Mouse (Mus musculus) retina, adult 2 months (tissue): Measurements from ENCODE around the gene Spata46.
A peak's percentile ranks its signal among the peaks of the same experiment; 100 is the strongest.

Experiments
- DNase-seq: peaks from one replicate; pipeline ENCODE4 v3.0.0-alpha.2; 2012; ENCODE audit warnings: low read depth, low spot score

The Spata46 gene

DNA sequence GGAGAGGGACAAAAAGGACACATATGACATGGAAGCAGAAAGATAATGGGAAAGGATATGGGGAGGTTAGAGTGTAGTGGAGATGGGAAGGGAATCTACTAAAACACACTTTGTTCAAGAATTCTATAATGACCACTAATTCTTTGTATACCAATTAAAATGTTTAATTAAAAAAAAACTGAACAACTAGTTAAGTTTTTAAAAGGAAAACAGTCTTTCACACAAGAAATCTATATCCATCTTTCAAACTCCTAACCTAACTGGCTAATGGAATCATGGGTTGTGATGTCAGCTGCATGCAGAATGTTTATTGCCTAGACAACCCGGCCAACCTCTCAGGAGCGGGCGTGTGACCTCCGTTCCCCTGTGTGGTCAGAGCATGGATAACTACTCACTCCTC, at the start of gene Spata46:
Gene Spata46 (plus strand): TSS at position 301 of the 400 bp plus-strand sequence.
- no peak for DNase-seq

DNA sequence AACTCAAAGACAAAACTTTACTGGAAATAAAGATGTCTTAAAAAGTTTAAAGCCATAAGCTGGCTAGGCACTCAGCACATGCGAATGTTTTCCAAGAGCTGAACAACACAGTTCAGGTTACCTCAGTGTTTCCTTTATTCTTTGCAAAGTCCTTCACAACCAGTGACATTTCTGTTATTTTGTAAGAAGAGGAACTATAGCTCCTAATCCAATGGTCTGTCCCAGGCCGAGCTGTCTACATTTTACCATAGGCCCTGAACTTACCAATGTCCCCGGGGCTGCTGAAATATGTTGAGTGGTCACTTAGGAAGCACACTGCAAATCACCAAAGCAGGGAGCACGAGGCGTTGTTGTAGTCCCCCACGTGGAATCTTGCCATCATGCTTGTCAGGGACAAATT, 38.3 kb upstream of the Spata46 start:
- DNase-seq = no peak

DNA sequence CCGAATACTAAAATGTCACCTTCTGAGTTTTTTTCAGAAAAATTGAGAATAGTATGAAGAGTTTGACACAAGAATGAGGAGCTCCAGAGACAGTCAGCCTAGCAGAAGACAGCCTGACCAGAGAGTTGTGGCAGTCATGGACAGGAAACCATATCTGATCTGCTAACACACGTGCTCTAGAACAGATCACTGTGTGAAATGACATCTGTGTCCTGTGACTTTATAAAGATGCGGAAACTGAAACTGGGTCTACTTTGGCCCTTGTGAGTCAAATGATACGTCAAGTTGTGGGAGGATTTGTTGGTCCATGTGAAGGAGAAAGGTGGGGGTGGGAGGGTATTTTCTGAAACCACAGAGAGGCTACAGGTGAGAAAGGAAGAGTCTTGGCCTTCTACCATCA, 37.9 kb upstream of the Spata46 start:
- no peak for DNase-seq

DNA sequence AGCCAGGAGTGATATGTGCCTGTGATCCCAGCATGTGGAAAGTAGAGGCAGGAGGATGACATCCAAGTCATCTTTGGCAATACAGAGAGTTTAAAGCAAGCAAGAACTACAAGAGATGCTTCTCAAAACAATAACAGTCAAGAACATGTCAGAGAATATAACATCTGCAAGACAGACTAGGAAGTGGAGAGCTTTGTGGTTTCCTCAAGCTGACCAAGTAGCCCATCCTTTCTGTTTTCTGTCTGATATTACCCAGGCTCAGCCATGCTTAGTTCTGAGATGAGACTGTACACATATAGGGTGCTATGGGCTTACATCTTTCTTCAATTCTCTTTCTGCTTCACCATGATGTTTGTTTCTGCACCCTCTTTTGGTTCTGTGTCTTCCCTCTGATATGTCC, 35.4 kb upstream of the Spata46 start:
- no peak for DNase-seq

DNA sequence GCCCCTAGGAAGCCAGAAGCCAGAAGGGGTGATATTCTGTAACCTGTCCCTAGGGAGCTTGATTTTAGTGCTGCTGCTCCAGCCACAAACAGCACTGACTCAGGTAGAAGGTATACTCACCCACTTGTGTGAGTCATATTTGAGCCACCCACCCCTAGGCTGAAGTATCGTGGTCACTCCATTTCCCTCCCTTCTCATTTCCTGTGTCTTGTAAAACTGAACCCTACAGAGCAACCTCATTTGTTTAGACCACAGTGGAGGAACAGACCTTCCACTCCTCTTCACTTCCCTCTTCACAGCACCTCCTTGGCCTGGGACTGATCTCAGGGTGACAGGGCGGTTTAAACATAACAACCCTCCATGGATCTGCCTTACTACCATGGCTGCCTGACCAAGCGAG, 31.6 kb upstream of the Spata46 start, which contains the start of gene Sh2d1b1:
Gene Sh2d1b1 (plus strand): TSS at position 305 of the 400 bp plus-strand sequence.
- DNase-seq = no peak

DNA sequence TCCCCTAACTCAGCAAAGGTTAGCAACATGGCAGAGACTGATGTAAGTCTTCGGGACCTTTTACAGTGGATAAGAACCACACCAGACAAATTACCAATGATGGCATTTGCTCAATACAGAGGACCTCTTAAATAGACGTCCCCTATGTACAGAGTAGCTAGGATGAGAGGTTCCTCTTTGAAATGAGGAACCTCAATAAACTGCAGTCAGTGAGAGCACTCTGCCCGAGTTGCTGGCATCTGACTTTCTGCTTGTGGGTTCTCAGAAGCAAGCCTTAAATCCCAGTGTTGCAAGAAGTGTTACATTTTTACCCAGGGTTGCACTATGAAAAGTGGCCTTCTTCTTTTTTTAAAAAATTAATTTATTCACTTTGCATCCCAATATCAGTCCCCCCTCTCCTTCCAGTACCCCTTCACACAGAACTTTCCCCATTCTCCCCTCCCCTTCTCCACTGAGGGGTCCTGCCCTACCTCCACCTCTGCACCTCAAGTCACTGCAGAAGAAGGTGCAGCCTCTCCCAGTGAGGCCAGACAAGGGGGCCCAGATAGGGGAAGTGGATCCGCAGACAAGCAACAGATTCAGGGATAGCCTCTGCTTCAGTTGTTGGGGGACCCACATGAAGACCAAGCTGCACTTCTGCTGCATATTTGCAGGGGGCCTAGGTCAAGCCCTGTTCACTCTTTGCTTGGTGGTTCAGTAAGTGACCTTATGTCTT, 26.0 kb upstream of the Spata46 start:
- DNase-seq = no peak

DNA sequence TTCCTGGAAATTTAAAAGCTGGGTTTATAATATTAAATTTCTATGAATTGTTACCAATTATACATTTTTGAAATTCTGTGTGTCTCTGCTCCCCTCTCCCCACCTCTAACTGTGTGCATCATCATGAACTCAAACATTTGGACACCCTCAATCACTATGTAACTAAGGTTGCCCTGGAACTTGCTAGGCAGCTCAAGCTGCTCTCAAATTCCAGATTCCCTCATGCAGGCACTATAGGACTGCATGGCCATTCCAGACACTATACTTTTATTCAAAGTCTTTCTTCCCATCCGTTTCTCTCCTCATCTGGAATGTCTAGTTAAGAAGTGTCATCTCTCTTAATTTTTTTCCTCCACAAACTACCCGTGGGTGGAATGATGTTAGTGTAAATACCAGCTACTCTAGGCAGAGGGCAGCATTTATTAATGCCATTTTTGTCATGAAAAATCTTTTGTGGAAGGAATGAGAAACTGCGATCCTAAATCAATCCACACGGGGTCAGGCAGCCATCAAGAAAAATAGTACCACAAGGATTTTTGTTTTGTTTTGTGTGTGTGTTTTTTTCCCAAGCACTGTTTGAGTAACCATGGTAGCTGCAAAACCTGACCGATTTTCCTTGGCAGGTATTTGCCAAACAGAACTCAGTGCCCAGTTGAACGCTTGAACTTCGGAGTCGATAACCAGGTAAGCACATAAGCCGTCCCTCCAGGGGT, 16.2 kb upstream of the Spata46 start:
- DNase-seq = peak; percentile 39

DNA sequence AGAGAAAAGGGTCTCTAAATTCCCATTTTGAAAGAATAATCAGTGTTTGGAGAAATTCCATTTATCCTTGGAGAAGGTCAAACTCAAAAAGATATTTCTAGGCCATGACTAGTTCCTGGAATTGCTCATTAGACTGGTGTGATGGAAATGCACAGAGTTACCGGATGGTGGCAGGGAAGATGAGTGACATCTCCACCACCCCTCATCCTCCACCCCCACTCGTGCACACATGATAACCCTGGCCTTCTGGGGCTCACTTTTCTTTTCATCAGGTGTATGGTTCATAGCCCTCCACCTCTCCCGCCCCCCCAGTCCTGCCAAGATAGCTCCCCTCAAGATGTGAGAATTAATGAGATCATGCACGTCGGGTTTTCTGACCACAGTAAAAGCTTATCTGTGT, 15.3 kb upstream of the Spata46 start:
- DNase-seq = no peak

DNA sequence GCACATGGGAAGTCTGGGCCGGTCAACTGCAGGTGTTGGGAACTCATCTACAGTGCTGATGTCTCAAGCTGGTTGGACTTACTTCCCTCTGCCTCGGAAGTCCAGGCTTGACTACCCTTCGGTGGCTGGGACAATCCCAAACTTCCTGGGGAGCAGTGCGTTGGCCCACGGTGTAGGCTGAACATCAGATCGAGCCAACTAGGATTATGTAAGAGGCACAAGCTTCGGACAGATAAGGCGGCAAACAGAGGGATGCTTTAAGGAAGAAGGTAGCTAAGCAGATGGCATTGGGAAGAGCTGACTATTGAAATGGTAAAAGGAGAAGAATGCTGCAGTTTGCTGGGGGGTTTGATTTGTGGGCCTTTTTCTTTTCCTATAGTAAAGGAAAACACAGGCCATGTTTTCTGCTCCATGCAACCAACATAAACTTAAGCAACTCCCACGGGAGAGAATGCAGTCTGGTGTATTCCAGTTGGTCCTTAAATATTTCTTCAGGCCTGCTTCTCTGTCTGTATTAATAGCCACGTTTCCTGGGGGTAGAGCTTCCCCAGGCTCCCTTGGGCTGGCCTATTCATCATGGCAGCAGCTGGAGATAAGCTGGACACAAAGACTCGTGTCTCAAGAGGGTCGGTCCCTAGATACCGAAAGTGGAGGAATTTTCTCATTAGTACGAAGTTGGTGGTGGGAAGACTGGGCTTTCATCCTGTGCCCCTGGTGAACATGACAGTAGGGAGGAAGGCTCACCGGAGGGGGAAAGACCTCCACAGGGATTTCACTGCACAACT, 13.6 kb upstream of the Spata46 start:
- no peak for DNase-seq

DNA sequence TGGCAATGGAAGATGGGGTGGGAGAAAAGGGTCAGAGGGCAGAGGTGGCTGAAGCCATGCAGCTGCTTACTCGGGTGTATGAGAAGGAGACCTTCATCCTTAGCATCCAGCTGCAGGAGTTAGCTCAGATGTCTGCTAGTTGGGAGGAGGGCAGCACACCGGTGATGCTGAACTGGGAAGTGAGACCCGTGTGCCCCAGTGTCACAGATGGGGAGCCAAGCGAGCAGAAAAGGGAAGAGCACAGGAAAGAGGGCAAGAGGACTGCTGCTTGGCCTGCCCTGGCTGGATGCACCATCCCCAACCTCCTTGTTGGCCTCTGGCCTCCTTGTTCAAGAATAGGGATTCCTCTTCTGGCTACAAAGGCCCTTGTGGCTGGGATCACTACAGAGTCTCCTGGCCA, 9.1 kb upstream of the Spata46 start:
- DNase-seq = no peak

DNA sequence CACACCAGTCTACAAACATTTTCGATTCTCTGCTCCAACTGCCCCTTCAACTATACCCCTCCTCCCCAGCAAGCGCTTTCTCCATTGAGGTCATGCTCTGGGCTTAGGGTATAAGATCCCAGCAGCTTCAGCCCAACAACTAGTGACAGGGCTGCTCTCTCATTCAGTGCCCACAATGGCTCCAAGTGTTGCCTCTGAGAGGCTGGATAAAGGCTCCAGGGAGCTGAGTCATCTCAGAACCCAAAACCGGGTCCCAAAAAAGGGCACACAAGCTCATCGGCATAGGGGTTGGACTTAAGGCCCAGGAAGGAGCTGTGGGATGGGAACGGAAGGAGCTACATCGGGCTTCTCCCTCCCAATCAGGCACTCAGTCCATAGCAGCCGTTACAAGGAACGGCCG, 6.9 kb upstream of the Spata46 start:
- DNase-seq = no peak

DNA sequence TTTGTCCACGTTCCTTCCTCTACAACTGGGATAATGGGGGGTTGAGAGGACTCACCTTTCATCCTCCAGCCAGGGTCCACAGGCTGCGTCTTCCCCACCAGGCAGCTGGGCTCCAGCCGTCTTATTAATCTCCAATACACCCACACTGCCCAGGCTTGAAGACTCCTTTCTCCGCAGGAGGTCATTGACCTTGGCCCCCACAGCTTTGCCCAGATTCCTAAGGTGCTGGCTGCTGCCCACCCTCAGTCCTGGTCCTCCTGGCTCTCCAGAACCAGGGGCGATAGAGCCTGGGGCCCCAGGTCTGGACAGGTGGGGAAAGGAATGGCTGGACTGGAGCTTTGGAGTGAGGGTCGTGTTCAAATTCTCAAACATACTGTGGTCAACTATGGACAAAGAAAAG, 6.1 kb upstream of the Spata46 start:
- no peak for DNase-seq

DNA sequence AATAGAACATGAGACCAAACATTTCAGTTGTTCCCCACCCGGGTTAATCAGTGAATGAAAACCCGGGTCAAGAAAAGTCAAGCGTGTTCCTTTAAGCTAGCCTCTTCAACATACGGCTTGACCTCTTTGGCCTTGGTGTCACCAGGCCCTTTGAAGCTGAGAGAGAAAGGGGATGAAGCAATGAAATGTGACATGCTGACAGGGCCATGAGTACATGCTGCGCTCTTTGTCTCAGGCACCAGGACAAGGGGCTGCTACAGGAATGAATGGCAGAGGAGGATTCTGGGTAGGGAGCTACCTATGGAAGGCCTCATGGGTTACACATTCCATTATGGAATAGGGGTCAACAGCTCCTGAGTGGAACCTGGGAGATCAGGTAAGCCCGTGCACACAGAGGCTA, 5.5 kb upstream of the Spata46 start:
- no peak for DNase-seq

DNA sequence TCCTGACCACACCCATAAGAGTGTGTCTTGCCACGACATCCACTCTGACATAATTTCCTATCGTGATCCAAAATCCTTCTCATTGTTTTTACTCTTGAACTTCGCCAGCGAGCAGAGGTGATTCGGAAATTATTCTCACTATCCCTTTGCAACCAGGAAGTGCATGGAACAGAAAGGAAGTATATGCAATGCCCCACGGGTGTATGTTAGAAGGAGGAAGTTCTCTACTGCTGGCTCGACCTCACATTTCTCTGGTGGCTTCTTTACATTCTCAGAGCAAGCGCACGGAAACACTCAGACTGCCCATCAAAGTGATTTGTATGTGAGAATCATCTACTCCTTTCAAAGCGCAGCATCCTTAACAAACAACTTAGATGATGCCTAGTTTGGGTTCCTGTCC, 3.6 kb upstream of the Spata46 start:
- no peak for DNase-seq

DNA sequence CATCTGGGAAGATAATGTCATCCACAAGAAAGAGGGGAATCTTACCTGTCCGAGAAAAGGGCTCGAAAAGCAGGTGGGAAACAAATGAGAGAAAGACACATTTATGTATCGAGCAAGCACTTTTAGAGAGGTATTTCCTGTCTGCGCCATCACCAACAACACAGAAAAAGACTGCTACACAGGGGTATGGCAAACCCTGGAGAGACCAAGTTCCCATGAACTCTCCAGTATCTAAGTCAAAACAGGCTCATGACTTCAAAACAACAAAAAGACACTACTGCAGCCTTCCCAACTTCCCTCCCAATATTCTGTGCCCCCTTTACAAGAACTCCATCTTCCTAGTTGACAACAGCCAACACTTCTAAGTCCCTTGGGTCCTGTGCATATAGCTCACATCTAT, 2.4 kb upstream of the Spata46 start, which contains the start of gene Gm7694:
Gene Gm7694 (minus strand): TSS at position 101 of the 400 bp plus-strand sequence.
- no peak for DNase-seq

DNA sequence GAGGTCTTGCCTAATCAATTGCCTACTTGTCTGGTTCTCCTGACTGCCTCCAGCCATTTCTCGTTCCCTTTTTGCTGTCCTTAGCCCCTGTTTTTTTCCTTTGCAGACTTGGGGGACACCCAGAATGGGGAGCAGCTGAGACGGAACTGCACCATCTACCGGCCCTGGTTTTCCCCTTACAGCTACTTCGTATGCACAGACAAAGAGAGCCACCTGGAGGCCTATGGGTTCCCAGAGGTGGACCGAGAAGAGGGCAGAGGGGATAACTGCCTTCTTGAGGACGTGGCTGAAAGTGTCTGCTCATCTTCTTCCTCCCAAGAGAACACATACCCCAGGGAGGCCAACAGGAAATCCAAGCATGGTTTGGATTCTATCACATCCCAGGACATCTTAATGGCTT, 2.8 kb downstream of the Spata46 start:
- no peak for DNase-seq

DNA sequence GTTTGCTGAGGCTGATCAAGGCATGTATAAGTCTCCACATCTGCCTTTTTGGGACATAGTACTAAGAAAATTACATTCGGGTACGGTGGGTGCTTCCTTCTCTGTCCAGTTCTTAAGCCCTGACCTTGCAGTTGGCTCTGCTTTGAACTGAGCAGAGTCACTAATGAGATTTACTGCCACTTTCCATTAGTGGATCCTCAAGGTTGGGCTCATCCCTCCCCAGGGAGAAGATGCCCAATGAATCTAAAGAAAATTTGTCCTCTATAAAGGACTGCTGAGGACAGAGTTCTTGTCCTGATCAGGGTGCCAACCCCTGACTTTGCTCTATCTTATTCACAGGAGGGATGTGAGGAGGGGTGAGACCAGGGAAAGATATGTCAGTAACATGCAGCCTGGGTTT, 13.4 kb downstream of the Spata46 start:
- DNase-seq = no peak

DNA sequence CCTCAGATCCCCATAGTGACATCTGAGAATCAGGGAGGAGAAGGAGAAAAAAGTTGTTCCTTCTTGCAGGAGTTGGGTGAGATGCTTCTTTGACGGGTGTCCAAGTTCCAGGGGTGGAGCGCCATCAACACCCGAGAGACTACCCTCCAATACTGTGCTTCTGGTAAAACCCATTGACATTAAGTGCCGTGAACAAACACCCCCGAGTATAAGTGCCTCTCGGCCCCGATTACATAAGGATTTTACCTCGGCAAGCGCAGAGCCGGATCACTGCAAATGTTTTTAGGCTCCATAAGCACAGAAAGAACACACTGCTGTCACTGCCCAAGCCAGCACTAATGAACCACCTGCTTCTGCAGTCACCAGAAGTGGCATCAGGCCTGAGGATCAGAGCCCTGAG, 14.4 kb downstream of the Spata46 start:
- DNase-seq = no peak

DNA sequence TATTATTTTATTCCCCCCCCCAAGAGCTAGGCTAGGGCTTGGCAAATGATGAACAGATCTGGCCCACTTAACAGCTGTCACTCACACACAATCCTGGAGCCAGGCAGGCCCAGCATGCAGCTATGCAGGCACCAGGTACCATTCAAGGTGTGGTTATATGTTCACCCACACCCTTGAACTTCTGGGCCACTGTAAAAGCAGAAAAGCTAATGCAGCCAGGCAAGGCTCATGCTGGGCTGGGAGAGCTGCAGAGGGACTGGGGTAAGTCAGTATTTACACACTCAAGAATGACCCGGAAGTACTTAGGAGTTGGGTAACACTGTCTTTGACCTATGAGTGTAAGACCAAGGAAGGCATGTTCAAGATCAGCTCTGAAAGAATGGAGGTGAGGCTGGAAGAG, 15.7 kb downstream of the Spata46 start:
- no peak for DNase-seq

DNA sequence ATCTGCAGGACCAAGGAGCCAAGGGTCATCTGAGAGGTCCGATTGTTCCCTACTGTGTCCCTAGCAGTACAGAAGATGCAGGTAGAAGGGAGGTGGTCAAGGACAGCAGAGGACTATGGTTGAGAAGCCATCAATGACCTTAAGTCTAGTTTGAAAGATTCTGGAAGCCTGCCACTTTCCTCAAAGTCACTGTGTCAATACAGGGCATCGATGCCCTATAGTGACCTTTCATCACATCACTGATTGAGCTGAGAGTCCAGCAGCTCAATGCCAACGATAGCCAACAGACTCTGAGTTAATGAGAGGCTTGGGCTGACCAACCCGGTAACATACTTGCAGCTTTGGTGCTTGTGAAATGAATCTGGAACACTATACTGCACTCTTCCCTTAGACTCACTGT, 16.7 kb downstream of the Spata46 start:
- DNase-seq = no peak

DNA sequence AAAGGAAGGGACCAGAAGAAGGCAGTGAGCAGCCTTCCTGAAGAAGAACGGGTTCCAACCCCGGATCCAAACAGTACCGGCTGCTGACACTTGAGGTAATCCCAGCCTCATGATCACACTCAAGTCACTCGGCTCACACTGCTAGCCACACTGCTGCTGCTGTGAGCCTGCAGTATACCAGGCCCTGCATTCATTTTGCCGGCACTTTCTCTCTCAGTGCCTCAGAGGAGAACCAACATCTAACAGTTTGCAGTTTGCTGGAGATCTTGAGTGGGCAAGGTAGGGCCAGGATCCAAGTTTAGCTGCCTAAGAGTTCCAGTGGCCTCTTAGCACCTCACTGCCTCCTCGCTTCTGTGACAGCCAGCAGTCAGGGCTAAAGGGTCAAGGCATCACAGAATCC, 23.3 kb downstream of the Spata46 start:
- no peak for DNase-seq

DNA sequence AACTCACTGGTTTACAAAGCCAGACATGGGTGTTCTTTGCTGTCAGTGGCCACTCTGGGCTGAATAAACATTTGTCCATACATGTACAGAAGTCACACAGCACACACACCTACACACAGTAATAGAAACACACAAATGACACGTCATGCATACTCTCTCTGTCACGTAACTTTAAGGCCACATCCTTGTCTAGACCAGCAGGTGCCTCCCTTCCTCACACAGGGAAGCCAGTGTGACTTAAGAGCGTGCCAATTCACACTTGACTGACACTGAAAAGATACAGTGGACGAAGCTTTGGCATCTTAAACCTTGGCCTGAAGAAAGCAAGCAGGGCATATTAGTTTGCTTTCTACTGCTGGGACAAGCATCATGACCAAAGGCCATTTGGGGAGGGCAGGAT, 24.2 kb downstream of the Spata46 start:
- no peak for DNase-seq

DNA sequence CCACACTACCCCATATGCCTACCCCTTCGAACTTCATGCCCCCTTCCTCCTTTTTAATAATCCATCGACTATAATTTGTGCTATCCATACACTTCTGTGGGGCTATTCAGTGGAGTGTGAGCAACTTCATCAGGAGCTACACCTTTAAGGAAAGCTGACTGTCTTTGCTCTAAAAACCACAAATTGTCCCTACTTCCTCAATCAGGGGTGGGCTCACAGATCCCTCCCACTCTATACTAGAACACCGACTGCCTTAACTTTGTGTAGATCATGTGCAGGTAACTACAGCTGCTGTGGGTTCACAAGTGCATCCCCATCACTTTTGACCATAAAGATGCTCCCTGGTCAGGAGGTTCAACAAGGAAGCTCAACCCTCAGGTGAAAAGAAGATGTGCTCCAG, 31.3 kb downstream of the Spata46 start:
- no peak for DNase-seq
